Mouse (Mus musculus) midbrain, postnatal 0 days (tissue): ENCODE measurements around the gene Ntm. TPM values are rescaled to one million over a fixed set of nuclear protein-coding genes. Genes with fewer than 3 reads are reported as not detected.
A peak's percentile ranks its signal among the peaks of the same experiment; 100 is the strongest.

Source experiments
- ATAC-seq: fragments of 200-750 bp; cut with Nextera tagmentation; 2 replicates; pipeline ENCODE4 v1.8.0; 2017; ENCODE audit warnings: moderate number of reproducible peaks, mild to moderate bottlenecking, moderate TSS enrichment, moderate library complexity; ENCODE audit not compliant: low FRiP score
- DNase-seq: peaks from one replicate; pipeline ENCODE4 v3.0.0-alpha.2; 2015; ENCODE audit warnings: low spot score
- H3K27ac ChIP-seq: fragments of 300-500 bp; sonication (generic); 2 replicates; pipeline ENCODE4 v1.5.1; 2014; ENCODE audit warnings: low read depth, mild to moderate bottlenecking, low read length, mixed read lengths
- H3K27me3 ChIP-seq: fragments of 300-500 bp; sonication (generic); 2 replicates; pipeline ENCODE4 v1.6.1; 2014; ENCODE audit warnings: low read length, control low read depth, mixed read lengths; ENCODE audit not compliant: insufficient read depth
- H3K36me3 ChIP-seq: fragments of 300-500 bp; sonication (generic); 2 replicates; pipeline ENCODE4 v1.6.1; 2014; ENCODE audit warnings: low read length, control low read depth, mixed read lengths; ENCODE audit not compliant: insufficient read depth
- H3K4me1 ChIP-seq: fragments of 300-500 bp; sonication (generic); 2 replicates; pipeline ENCODE4 v1.6.1; 2014; ENCODE audit warnings: mild to moderate bottlenecking, control low read depth, antibody characterized with exemption, low read length, mixed read lengths; ENCODE audit not compliant: insufficient read depth
- H3K4me2 ChIP-seq: fragments of 300-500 bp; sonication (generic); 2 replicates; pipeline ENCODE4 v1.6.1; 2014; ENCODE audit warnings: low read depth, mild to moderate bottlenecking, low read length, mixed read lengths; ENCODE audit not compliant: poor library complexity, severe bottlenecking
- H3K4me3 ChIP-seq: fragments of 300-500 bp; sonication (generic); 2 replicates; pipeline ENCODE4 v1.5.1; 2014; ENCODE audit warnings: low read depth, mild to moderate bottlenecking, low read length, moderate library complexity
- H3K9ac ChIP-seq: fragments of 300-500 bp; sonication (generic); replicated peaks from 2 replicates; pipeline ENCODE4 v1.6.1; 2014; ENCODE audit warnings: mild to moderate bottlenecking, low read length, moderate library complexity, mixed read lengths; ENCODE audit not compliant: poor library complexity, severe bottlenecking
- H3K9me3 ChIP-seq: fragments of 300-500 bp; sonication (generic); 2 replicates; pipeline ENCODE4 v1.6.1; 2016; ENCODE audit warnings: low read length, control low read depth
- CTCF ChIP-seq: IDR thresholded peaks from 2 replicates; pipeline ENCODE4 v1.5.1; 2016; ENCODE audit warnings: antibody characterized with exemption, mild to moderate bottlenecking
- WGBS: fragments of 180-500 bp; shearing (Covaris S2); extraction: QIAGEN DNeasy Blood & Tissue Kit; methylation state at CpG from one replicate; pipeline ENCODE4 v1.1.7; 2014; 5-methylcytosine and 5-hydroxymethylcytosine counted together
- polyA plus RNA-seq: library from polyadenylated mRNA; unstranded; fragments of >200 nt; fragmentation: Nextera tagmentation; extraction: Ambion mirVana; gene quantifications from 2 replicates; pipeline ENCODE4 v1.2.1, GENCODE M21; 2015
- total RNA-seq: library from RNA; depleted of rRNA; stranded (reverse); fragments of >200 nt; gene quantifications from 2 replicates; pipeline ENCODE4 v1.2.3, GENCODE M21; 2014

Gene Ntm
- total and polyA plus RNA-seq, 2 experiments from 2014 or later, result 244 to 322 TPM

GRCm38 (mm10) chr9:29587376-29587775 lies 375.6 kb downstream of the Ntm start:
- ATAC-seq, result no peak
- Histone ChIP-seq H3K9ac (no peak overlapping the region), H3K36me3 (no peaks in the 10 kb centered on the region), H3K9me3 (no peaks in the 10 kb centered on the region), H3K4me1 (peaks cover 8% of the 10 kb centered on the region; the same call in 1 of the 2 replicates), H3K27ac (no peak overlapping the region), H3K4me2 (no peak overlapping the region), H3K27me3 (no peaks in the 10 kb centered on the region), H3K4me3 (no peak overlapping the region)
- DNase-seq, result no peak
- WGBS, result 33% methylated on average over 5 of the region's 5 CpGs
- TF ChIP-seq CTCF, result no peak

- 88% methylated on average over 10 of the region's 10 CpGs for WGBS
- DNase-seq (peak; percentile 37), ATAC-seq (no peak)
These were observed 376.6 kb downstream of the Ntm start for GRCm38 (mm10) chr9:29586381-29586770.

GRCm38 (mm10) chr9:29585746-29586380 lies 377.1 kb downstream of the Ntm start:
- H3K27ac ChIP-seq, result no peak overlapping the region
- no peak for ATAC-seq
- 47% methylated on average over 8 of the region's 8 CpGs for WGBS

More at GRCm38 (mm10) chr9:29586381-29586770, 376.6 kb downstream of the Ntm start:
- Histone ChIP-seq H3K36me3 (no peaks in the 10 kb centered on the region), H3K9ac (no peak overlapping the region), H3K4me3 (no peak overlapping the region), H3K4me1 (peaks cover 8% of the 10 kb centered on the region; the same call in 1 of the 2 replicates), H3K9me3 (no peaks in the 10 kb centered on the region), H3K27ac (no peak overlapping the region), H3K4me2 (no peak overlapping the region), H3K27me3 (no peaks in the 10 kb centered on the region)
- no peak for TF ChIP-seq CTCF

GRCm38 (mm10) chr9:29578226-29578625 lies 384.7 kb downstream of the Ntm start:
- no peak overlapping the region for H3K4me2 ChIP-seq
- H3K9me3 ChIP-seq, result no peaks in the 10 kb centered on the region
- H3K36me3 ChIP-seq, result no peaks in the 10 kb centered on the region
- no peak for DNase-seq
- H3K27ac ChIP-seq, result no peak overlapping the region
- ATAC-seq, result no peak
- WGBS, result 63% methylated on average over 11 of the region's 11 CpGs
- H3K4me1 ChIP-seq, result peaks cover 4% of the 10 kb centered on the region
- no peak overlapping the region for H3K4me3 ChIP-seq
- no peak overlapping the region for H3K9ac ChIP-seq
- no peak for TF ChIP-seq CTCF
- no peaks in the 10 kb centered on the region for H3K27me3 ChIP-seq

More at GRCm38 (mm10) chr9:29585746-29586380, 377.1 kb downstream of the Ntm start:
- Histone ChIP-seq H3K27me3 (no peaks in the 10 kb centered on the region), H3K9me3 (no peaks in the 10 kb centered on the region), H3K9ac (no peak overlapping the region), H3K4me1 (peaks cover 8% of the 10 kb centered on the region; the same call in 1 of the 2 replicates), H3K4me3 (no peak overlapping the region), H3K36me3 (no peaks in the 10 kb centered on the region), H3K4me2 (no peak overlapping the region)
- TF ChIP-seq CTCF, result peak; percentile 82
- peak; percentile 73 for DNase-seq

GRCm38 (mm10) chr9:29576051-29576533 lies 386.8 kb downstream of the Ntm start:
- 39% methylated on average over 4 of the region's 4 CpGs for WGBS

GRCm38 (mm10) chr9:29574548-29574947 lies 388.4 kb downstream of the Ntm start:
- H3K27me3 ChIP-seq, result no peaks in the 10 kb centered on the region
- no peak for TF ChIP-seq CTCF
- ATAC-seq, result no peak
- no peak overlapping the region for H3K4me2 ChIP-seq
- H3K4me1 ChIP-seq, result peaks cover 4% of the 10 kb centered on the region
- DNase-seq, result no peak
- H3K27ac ChIP-seq, result no peak overlapping the region
- whole genome bisulfite sequencing, result 86% methylated on average over 5 of the region's 5 CpGs
- H3K9me3 ChIP-seq, result no peaks in the 10 kb centered on the region
- no peak overlapping the region for H3K4me3 ChIP-seq
- no peak overlapping the region for H3K9ac ChIP-seq
- H3K36me3 ChIP-seq, result no peaks in the 10 kb centered on the region

More at GRCm38 (mm10) chr9:29576051-29576533, 386.8 kb downstream of the Ntm start:
- Histone ChIP-seq H3K36me3 (no peaks in the 10 kb centered on the region), H3K9me3 (no peaks in the 10 kb centered on the region), H3K27me3 (no peaks in the 10 kb centered on the region), H3K4me2 (no peak overlapping the region), H3K27ac (no peak overlapping the region), H3K9ac (no peak overlapping the region), H3K4me1 (peaks cover 4% of the 10 kb centered on the region), H3K4me3 (no peak overlapping the region)
- DNase-seq (no peak), ATAC-seq (no peak)
- no peak for TF ChIP-seq CTCF
